12 mouse cellular contexts compared by ENCODE assay signal in the genomic region with DNA sequence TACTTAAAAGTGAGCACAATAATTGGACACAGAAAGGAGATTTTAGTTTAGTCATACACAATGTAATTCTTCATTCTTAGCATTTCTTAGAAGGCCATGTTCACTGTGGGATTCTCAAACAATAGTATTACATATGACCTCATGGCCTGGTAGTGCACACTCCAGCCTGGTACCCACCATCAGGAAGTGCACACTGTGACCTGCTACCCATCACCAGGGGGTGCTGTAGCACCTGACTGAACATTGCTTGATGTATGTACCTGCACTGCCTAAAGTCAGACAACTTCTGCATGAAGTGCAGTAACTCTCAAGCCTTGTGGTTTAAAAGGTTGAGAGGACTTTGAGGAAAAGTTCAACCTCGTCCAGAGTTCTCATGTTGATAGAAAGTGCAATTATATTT. TPM values are rescaled to one million over a fixed set of nuclear protein-coding genes. Genes with fewer than 3 reads are reported as not detected.
A peak's percentile ranks its signal among the peaks of the same experiment; 100 is the strongest.
DNase-seq lines count a peak whose midpoint lies in the region; ATAC-seq and TF ChIP-seq lines count a peak whose summit lies in the region.
"Had no signal": no experiment of that assay in that cellular context is flagged by ENCODE, and none has a peak within 500 bp of the region (broad histone marks: within the 10 kb centered on the region; RNA-seq: fewer than 3 reads in every experiment).

No protein-coding gene starts in this region.

- H3K4me3 ChIP-seq in hindbrain, postnatal 0 days (ENCODE audit: low read length) = no peak overlapping the region
- H3K4me3 ChIP-seq in hindbrain, embryonic 10.5 days = no peak overlapping the region
- H3K4me3 ChIP-seq: limb, embryonic 10.5 days had no signal

- no peaks in the 10 kb centered on the region for H3K4me1 ChIP-seq in hindbrain, postnatal 0 days (ENCODE audit: insufficient read depth, low read length)
- H3K4me1 ChIP-seq in hindbrain, embryonic 10.5 days (replicated peaks) = no peaks in the 10 kb centered on the region
- H3K4me1 ChIP-seq: limb, embryonic 10.5 days had no signal

- no peak overlapping the region for H3K4me2 ChIP-seq in hindbrain, postnatal 0 days (ENCODE audit: low read depth, low read length)

- DNase-seq in hindbrain, postnatal 0 days (ENCODE audit: low spot score) = no peak
- DNase-seq in hindbrain, embryonic 10.5 days (ENCODE audit: low spot score) = no peak
- DNase-seq in B cell, adult 2 months = peak; percentile 36 to 39
- no peak for DNase-seq in brain, embryonic 14.5 days (ENCODE audit: low read depth)
- DNase-seq in frontal cortex, postnatal 14 days (ENCODE audit: low spot score in 2 of 2) = no peak
- DNase-seq in cerebellum, postnatal 4 days (ENCODE audit: low spot score in 2 of 2) = no peak
- no peak for DNase-seq in cerebellum, postnatal 25 days
- DNase-seq: cerebellum, adult 18-20 months; right cerebral cortex, postnatal 4 days had no signal

- no peak for ATAC-seq in hindbrain, postnatal 0 days
- peak; percentile 79 for ATAC-seq in megakaryocyte, adult 5-6 weeks (ENCODE audit: poor library complexity, severe bottlenecking)
- ATAC-seq: hindbrain, embryonic 16.5 days had no signal

- no peaks in the 10 kb centered on the region for H3K36me3 ChIP-seq in hindbrain, postnatal 0 days (ENCODE audit: insufficient read depth, low read length)
- H3K36me3 ChIP-seq in hindbrain, embryonic 10.5 days = no peaks in the 10 kb centered on the region

- no peak overlapping the region for H3K27ac ChIP-seq in hindbrain, postnatal 0 days
- no peak overlapping the region for H3K27ac ChIP-seq in hindbrain, embryonic 10.5 days
- H3K27ac ChIP-seq: limb, embryonic 10.5 days had no signal

- H3K27me3 ChIP-seq in hindbrain, postnatal 0 days (ENCODE audit: insufficient read depth, low read length) = no peaks in the 10 kb centered on the region
- H3K27me3 ChIP-seq in hindbrain, embryonic 10.5 days (ENCODE audit: insufficient read depth, poor library complexity, severe bottlenecking) = no peaks in the 10 kb centered on the region

- no peak overlapping the region for H3K9ac ChIP-seq in hindbrain, postnatal 0 days (replicated peaks; ENCODE audit: low read length)

- TF ChIP-seq CTCF in hindbrain, postnatal 0 days (IDR thresholded peaks at IDR 0.05; ENCODE audit: low read depth) = peak; percentile 24; the same call in 1 of the 2 replicates
- TF ChIP-seq CTCF in brain, embryonic 14.5 days (IDR thresholded peaks at IDR 0.05; ENCODE audit: borderline replicate concordance, extremely low read depth, insufficient read depth, insufficient read length) = peak; percentile 12; the same call in 1 of the 2 replicates

- no peaks in the 10 kb centered on the region for H3K9me3 ChIP-seq in hindbrain, postnatal 0 days (ENCODE audit: low read length)
- no peaks in the 10 kb centered on the region for H3K9me3 ChIP-seq in hindbrain, embryonic 10.5 days
- H3K9me3 ChIP-seq: limb, embryonic 10.5 days had no signal

- WGBS in hindbrain, postnatal 0 days = 87% methylated on average over 1 of the region's 1 CpGs
- WGBS in hindbrain, embryonic 10.5 days = 84% methylated on average over 1 of the region's 1 CpGs

- TF ChIP-seq POLR2A in brain, embryonic 14.5 days (IDR thresholded peaks at IDR 0.05; ENCODE audit: borderline replicate concordance, extremely low read depth, insufficient read depth, insufficient read length, poor library complexity, severe bottlenecking) = no peak

RNA-seq across cellular contexts. Expression of a gene that starts 16.4 kb away (rescaled TPM):
- total RNA-seq in hindbrain, postnatal 0 days (2014; rRNA removed) = not detected in 2 replicates
- polyA plus RNA-seq in hindbrain, postnatal 0 days (2015; fragmentation: Nextera tagmentation; extraction: Ambion mirVana) = not detected in 2 replicates
- not detected in 2 replicates for polyA plus RNA-seq in hindbrain, embryonic 10.5 days (2016; fragmentation: Nextera tagmentation; extraction: Ambion mirVana)
- not detected in 2 replicates for polyA plus RNA-seq in brain, embryonic 14.5 days (2012; rRNA removed)
- total RNA-seq in megakaryocyte, adult 5-6 weeks (2015) = not detected in 2 replicates
- total RNA-seq in megakaryocyte, adult 5-6 weeks (2017) = not detected in 2 replicates
- polyA plus RNA-seq: hindbrain, embryonic 16.5 days; limb, embryonic 10.5 days had no signal

RNA-seq across cellular contexts. Expression of a gene that starts 28.1 kb away (rescaled TPM):
- total RNA-seq in hindbrain, postnatal 0 days (2014; rRNA removed) = 15.2 and 20.5 TPM in 2 replicates
- 4.5 and 5.4 TPM in 2 replicates for polyA plus RNA-seq in hindbrain, postnatal 0 days (2015; fragmentation: Nextera tagmentation; extraction: Ambion mirVana)
- 1.2 and 2.2 TPM in 2 replicates for polyA plus RNA-seq in hindbrain, embryonic 10.5 days (2016; fragmentation: Nextera tagmentation; extraction: Ambion mirVana)
- 7.2 and 11.3 TPM in 2 replicates for polyA plus RNA-seq in brain, embryonic 14.5 days (2012; rRNA removed)
- total RNA-seq in megakaryocyte, adult 5-6 weeks (2015) = 81.4 and 90.7 TPM in 2 replicates
- 97.2 and 115 TPM in 2 replicates for total RNA-seq in megakaryocyte, adult 5-6 weeks (2017)

RNA-seq across cellular contexts. Expression of a gene that starts 52.5 kb away (rescaled TPM):
- 54.9 and 59.1 TPM in 2 replicates for total RNA-seq in hindbrain, postnatal 0 days (2014; rRNA removed)
- 72.6 and 80.2 TPM in 2 replicates for polyA plus RNA-seq in hindbrain, postnatal 0 days (2015; fragmentation: Nextera tagmentation; extraction: Ambion mirVana)
- 68.9 and 75.8 TPM in 2 replicates for polyA plus RNA-seq in hindbrain, embryonic 10.5 days (2016; fragmentation: Nextera tagmentation; extraction: Ambion mirVana)
- polyA plus RNA-seq in brain, embryonic 14.5 days (2012; rRNA removed) = 45.6 and 45.7 TPM in 2 replicates
- 17.9 and 22.9 TPM in 2 replicates for total RNA-seq in megakaryocyte, adult 5-6 weeks (2015)
- total RNA-seq in megakaryocyte, adult 5-6 weeks (2017) = 31.4 and 34.2 TPM in 2 replicates

Comparison
In these comparisons a context has a peak if more than half of its experiments do, and no peak if none do; other contexts are left out.
1. DNase-seq: peak in B cell, adult 2 months (2 of 2); none in hindbrain, postnatal 0 days (single experiment), hindbrain, embryonic 10.5 days (single experiment), brain, embryonic 14.5 days (single experiment), frontal cortex, postnatal 14 days (0 of 2), cerebellum, postnatal 4 days (0 of 2) and cerebellum, postnatal 25 days (0 of 2).